26 mouse cellular contexts compared by ENCODE assay signal in genomic region chr2:70214401-70214800, GRCm38 (mm10).
DNase-seq lines count a peak whose midpoint lies in the region; ATAC-seq and TF ChIP-seq lines count a peak whose summit lies in the region.
"Had no signal": no experiment of that assay in that cellular context is flagged by ENCODE, and none has a peak within 500 bp of the region (broad histone marks: within the 10 kb centered on the region; RNA-seq: fewer than 3 reads in every experiment).

No protein-coding gene starts in this region.

- no peak overlapping the region for H3K27ac ChIP-seq in heart, embryonic 11.5 days (ENCODE audit: low read depth, low read length)
- H3K27ac ChIP-seq in left cerebral cortex, adult 2 months, result no peak overlapping the region
- H3K27ac ChIP-seq: forebrain, embryonic 10.5 days; hindbrain, embryonic 13.5 days; midbrain, embryonic 15.5 days had no signal

- no peaks in the 10 kb centered on the region for H3K4me1 ChIP-seq in heart, embryonic 11.5 days (ENCODE audit: control insufficient read depth, insufficient read depth, low read length)
- H3K4me1 ChIP-seq: heart, embryonic 12.5 days; megakaryocyte, embryonic 14.5 days had no signal

- WGBS in heart, embryonic 11.5 days (ENCODE audit: insufficient replicate concordance), result 71% methylated on average over 8 of the region's 8 CpGs

- no peak overlapping the region for H3K4me2 ChIP-seq in heart, embryonic 11.5 days
- H3K4me2 ChIP-seq: heart, embryonic 12.5 days; hindbrain, embryonic 13.5 days; liver, embryonic 11.5 days; midbrain, embryonic 15.5 days had no signal

- no peaks in the 10 kb centered on the region for H3K27me3 ChIP-seq in heart, embryonic 11.5 days (ENCODE audit: control insufficient read depth, insufficient read depth, low read length)
- H3K27me3 ChIP-seq: hindbrain, embryonic 13.5 days; megakaryocyte, embryonic 14.5 days; midbrain, embryonic 15.5 days; Patski had no signal

- TF ChIP-seq CTCF in left cerebral cortex, adult 2 months (IDR thresholded peaks at IDR 0.05), result no peak

- no peak for ATAC-seq in heart, embryonic 11.5 days (replicated peaks; ENCODE audit: insufficient number of reproducible peaks, low FRiP score, low TSS enrichment)
- ATAC-seq: CD4-positive, CD25-positive, alpha-beta regulatory T cell, adult 4 months; inflammation-experienced regulatory T-cells, adult 6 months; midbrain, embryonic 15.5 days; Patski had no signal

- no peak overlapping the region for H3K9ac ChIP-seq in heart, embryonic 11.5 days (ENCODE audit: low read depth, low read length)
- H3K9ac ChIP-seq: heart, embryonic 12.5 days; hindbrain, embryonic 13.5 days; midbrain, embryonic 15.5 days had no signal

- DNase-seq in heart, adult 11 months, result peak; percentile 35
- DNase-seq in brain, adult 2 months (ENCODE audit: low read depth, low spot score), result peak; percentile 87
- peak; percentile 40 to 51 for DNase-seq in left cerebral cortex, adult 2 months (ENCODE audit: extremely low spot score in 1 of 2, low spot score in 2 of 2)
- DNase-seq in right cerebral cortex, postnatal 10 days (ENCODE audit: low spot score in 2 of 2), result peak; percentile 51 to 54
- DNase-seq in retina, embryonic 14.5 days (ENCODE audit: low spot score), result no peak
- no peak for DNase-seq in adrenal gland, postnatal 25 days
- DNase-seq: adrenal gland, postnatal 36 days; cerebellum, adult 18-20 months; cerebellum, postnatal 25 days; heart, postnatal 14 days; kidney, adult 2 months; kidney, postnatal 10 days; lung, adult 18-20 months; retina, postnatal 1 day; thymus, postnatal 14 days had no signal

- no peaks in the 10 kb centered on the region; the same call in 1 of the 2 replicates for H3K9me3 ChIP-seq in heart, embryonic 11.5 days (replicated peaks; ENCODE audit: control insufficient read depth, low read length)
- H3K9me3 ChIP-seq: hindbrain, embryonic 13.5 days; midbrain, embryonic 15.5 days had no signal

- intact Hi-C loops in left cerebral cortex, adult 2 months (cut with DNase I), result no loop called here

- H3K4me3 ChIP-seq in heart, embryonic 11.5 days (ENCODE audit: low read depth, low read length), result no peak overlapping the region
- H3K4me3 ChIP-seq in left cerebral cortex, adult 2 months, result no peak overlapping the region
- H3K4me3 ChIP-seq: forebrain, embryonic 10.5 days; heart, embryonic 12.5 days; hindbrain, embryonic 13.5 days; megakaryocyte, embryonic 14.5 days; midbrain, embryonic 15.5 days; myocyte had no signal

- H3K36me3 ChIP-seq in heart, embryonic 11.5 days (ENCODE audit: control insufficient read depth, insufficient read depth, low read length), result no peaks in the 10 kb centered on the region
- H3K36me3 ChIP-seq: forebrain, embryonic 10.5 days; heart, embryonic 12.5 days; hindbrain, embryonic 13.5 days; midbrain, embryonic 15.5 days had no signal

Comparison
In these comparisons a context has a peak if more than half of its experiments do, and no peak if none do; other contexts are left out.
1. DNase-seq: peak in heart, adult 11 months (single experiment), brain, adult 2 months (single experiment), left cerebral cortex, adult 2 months (2 of 2) and right cerebral cortex, postnatal 10 days (2 of 2); none in retina, embryonic 14.5 days (single experiment) and adrenal gland, postnatal 25 days (single experiment).